Mouse (Mus musculus) frontal cortex, postnatal 14 days (tissue): ENCODE data around the gene Snrk.

Experiments used
- DNase-seq, 2 experiments: peaks; one replicate each; pipeline ENCODE4 v3.0.0; 2022; ENCODE audit warnings: low spot score in 2 of 2

The Snrk gene

DNA sequence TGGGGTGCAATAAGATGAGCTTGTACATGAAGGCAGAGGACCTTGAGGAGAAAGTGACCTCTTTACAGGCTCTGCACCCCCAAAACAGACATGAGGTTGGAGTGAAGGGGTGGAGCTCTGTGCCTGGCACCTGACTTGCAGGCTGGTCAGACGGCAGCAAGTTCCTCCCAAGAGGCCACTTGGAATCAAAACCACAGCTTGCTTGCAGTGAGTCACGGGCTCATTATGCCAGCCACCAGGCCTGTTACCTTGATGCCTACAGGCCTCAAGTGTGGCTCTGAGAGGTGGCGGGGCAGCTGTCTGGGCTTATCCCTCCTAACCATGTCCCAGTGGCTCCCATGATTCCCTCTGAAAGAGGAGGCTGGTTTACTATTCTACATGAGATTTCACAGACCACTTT, 63.0 kb downstream of the Snrk start:
- no peak for DNase-seq

DNA sequence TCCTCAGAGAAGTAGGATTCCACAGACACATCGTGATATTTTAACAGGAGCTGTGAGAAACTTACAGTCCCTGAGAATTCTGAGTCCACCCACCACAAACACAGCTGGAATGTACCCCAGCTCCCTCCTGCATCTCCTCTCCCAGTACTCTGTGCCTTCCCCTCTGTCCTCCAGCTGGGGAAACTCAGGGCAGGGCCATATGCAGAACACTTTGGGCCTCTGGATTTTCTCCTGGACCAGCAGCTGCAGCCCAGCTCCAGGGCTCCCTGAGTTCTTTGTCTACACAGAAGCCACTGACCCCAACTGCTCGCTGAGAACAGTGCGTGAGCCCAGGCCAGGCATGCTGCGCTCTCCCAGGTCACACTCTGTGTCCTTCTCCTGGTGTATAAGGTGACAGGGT, 66.0 kb downstream of the Snrk start:
- no peak for DNase-seq

- no peak for DNase-seq
These were observed 67.3 kb downstream of the Snrk start for GRCm38 (mm10) chr9:122184329-122184728.

GRCm38 (mm10) chr9:122185061-122185460, 68.0 kb downstream of the Snrk start:
- DNase-seq = peak; percentile 54 to 60

DNA sequence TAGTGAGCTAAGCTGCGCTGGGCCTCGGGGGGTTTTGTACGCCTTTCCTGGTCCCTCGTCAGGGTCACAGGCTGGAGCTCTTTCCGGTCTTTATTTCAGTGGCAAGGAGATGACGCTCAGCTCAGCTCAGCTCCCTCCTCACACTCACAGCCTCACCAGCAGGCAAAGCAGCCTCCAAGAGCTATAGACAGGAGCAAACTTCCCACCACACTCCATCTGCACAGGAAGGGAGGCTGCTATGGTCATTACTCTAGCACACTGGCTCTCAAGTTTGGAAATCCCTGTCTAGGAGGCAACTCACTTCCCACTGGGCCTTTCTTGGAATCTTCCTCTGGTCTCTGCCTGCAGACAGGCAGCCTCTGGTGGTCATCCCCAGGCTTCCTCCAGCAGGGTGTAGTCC, 68.9 kb downstream of the Snrk start:
- DNase-seq = no peak

DNA sequence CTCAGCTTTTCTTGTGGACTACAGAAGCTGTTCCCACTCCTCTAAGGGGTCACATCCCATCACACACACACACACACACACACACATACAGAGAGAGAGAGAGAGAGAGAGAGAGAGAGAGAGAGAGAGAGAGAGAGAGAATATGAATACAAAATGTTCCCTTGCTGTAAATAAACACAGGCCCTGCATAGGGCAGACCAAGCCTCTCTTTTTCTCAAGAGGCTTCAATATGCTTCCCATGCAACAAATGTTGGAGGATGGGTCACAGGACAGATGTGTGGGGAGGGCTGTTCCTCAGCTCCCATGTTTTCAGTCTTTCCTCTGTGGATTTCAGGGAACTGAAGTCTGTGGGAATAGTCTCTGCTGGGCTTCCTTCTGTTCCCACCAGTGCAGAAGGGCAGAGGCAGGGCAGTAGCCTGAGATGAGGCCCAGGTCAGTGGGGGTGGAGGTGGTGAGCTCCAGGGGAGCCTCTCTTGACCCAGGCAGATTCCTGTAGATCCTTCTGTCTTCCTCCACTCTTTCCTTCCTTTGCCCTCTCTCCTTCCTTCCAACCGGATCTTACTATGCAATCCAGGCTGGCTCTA, 69.7 kb downstream of the Snrk start:
- DNase-seq = no peak

DNA sequence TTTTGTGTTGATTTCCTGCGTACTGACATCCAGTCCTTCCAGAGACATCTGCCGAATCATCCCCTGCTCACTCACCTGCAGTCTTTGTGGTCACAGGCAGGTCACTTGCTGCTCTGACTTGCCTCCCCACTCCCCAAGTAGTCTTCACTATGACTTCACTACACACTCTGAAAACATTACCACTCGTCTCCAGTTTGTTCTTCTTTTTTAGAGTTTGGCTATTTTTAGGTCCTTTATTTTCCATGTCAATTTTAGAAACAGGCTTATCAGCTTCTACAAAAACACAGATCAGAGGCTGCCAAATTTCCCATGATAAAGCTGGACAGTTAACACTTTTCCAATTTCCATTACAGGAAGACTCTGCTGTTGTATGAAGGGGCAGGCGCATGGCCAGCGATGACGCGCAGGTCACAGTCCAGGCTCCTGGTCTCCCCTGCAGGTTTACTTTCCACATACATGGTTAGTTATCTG, 70.4 kb downstream of the Snrk start:
- DNase-seq = no peak

- no peak for DNase-seq
These were observed 71.7 kb downstream of the Snrk start for GRCm38 (mm10) chr9:122188724-122189123.

GRCm38 (mm10) chr9:122193361-122193760, 76.3 kb downstream of the Snrk start:
- DNase-seq = no peak

DNA sequence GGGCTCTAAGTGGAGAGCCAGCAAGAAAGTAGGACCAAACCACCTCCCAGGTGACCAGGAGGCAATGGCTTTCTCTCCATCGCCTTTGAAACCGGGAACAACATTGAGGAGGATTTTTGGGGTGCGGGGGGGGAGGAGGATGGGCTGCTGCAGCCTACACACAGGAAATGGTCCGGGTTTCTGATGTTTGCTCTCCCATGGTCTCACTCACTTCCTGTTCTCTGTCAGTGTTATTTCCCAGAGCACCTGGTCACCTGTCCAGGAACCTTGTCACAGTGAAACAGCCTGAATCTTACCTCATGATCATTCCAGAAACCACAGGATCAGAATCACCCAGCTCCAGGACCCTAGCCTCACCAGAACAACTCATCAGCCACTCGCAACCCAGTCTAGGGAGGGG, 76.8 kb downstream of the Snrk start:
- DNase-seq = no peak

DNA sequence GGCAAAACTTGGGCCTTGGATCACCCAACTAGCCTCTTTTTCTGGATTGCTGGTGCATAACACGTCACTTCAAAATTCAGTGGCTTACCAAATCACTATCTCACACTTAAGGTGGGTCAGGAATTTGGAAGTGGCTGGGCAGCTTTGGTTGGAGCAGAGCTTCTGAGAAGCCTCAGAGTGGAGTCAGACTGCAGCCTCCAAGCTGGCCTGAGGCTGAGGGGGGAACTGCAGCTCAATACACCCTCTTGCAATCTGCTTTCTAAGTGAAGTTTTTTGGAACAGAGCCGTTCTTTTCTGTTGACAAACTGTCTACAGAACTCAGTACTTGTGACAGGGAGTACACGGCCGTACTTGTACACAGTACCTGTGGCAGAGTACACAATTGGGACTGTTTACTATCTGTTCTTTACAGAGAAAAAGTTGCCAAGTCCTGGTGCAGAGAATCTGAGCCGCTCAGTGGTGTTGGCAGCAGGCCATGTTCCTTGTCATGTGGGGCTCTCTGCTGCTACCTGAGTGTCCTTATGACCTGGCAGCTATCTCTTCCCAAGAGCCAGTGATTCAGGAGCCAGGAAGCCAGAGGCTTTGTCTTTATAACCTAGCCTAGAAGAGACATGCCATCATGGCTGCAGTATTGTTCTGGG, 78.1 kb downstream of the Snrk start:
- no peak for DNase-seq

DNA sequence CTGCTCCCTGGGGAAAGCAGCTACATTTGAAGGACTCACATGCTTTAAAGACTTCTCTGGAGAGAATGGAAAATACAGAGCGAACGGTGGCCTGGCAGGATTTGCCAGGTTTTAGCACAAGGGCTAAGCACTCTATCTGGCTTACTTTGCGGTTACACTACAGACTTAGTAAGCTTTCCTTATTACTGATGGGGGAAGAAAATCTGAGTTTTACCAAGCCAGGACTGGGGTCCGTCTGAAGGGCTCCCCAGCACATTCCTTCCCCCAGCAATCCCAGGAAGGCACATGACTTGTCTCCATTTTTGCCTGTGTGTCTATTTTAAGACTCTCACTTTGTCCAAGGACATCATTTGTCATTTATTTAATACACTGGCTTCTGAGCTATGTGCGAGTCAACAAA, 80.0 kb downstream of the Snrk start:
- no peak for DNase-seq

DNA sequence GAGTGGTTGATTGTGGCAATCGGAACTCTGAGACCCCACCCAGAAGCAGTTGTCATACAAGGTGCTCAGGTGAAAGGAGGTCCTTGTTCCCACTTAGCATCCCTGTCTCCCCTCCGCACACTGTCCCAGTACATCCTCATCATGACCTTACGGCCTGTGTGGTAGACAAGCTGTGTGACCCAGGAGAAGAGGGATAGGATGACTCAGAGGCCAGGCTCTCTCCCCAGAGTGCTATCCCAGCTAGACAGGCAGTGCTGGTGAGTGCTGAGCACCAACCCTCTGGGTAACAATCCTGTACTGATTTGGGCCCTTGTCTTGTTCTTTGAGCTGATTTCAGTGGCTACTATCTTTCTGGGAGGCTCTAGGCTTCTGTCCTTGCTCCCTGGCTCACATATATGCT, 81.6 kb downstream of the Snrk start:
- DNase-seq = no peak

DNA sequence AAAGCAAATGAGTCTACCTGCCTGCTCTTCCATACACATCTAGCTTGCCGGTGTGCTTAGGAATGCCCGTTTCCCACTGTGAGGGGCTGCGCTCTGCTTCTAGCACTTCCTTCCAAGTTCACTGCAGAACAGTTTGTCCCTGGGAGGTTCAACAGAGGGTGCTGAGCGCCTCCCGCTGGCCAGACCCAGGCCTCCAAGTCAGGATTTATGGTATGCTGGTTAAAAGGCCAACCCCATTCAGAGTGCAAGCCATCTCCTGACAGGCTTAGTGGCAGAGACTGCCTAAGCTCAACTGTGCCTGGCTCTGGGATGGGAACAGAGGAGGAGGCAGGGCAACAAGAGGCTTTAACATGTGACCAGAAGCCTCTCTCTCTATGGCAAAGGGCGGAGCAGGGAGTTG, 82.2 kb downstream of the Snrk start:
- peak in 1 of 2 experiments; percentile 34 for DNase-seq

DNA sequence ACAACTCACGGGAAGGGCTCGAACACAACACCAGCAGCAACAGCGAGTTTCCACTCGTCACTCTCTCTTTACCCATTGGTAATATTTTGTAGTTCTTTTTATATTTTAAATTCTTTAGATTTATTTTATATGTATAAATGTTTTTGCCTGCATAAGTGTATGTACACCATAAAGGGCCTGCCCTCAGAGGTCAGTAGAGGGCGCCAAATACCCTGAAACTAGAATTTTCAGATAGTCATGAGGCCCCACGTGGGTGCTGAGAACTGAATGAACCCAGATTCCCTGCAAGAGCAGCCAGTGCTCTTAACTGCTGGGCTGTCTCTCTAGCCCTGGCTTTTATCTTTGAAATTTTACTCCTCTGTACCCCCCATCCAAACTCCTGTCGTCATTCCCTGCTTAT, 87.4 kb downstream of the Snrk start:
- DNase-seq = no peak

DNA sequence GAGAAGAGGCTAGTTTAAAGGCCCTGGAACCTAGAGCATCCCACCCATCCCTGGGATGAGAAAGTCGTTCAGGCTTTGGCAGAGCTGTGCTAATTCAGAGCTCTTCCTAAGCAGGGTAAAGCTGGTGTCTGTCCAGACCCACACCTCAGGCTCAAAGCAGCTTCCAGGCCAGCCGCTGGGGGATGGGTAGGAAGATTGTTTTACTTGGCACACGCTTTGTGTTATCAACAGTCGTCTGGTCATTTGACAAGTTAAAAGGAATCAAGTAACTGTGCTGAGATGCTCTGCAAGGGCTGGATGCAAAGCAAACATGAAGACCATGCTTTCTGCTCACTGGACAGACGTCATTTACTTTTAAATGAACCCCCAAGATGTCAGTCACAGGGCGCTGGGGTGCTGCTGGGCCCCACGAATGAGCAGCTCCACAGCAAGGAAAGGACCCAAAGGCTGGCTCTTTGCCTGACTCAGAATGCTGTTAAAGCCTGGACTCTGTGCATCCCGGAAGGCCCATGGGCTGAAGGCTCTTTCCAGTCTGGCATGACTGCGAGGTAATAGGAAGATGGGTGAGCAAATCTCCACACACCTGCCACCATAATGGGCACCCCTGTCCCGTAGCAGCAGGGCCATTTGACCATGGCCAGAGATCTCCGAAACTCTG, 88.6 kb downstream of the Snrk start:
- DNase-seq = no peak

- DNase-seq = no peak
These were observed 91.2 kb downstream of the Snrk start for GRCm38 (mm10) chr9:122208311-122208710.

GRCm38 (mm10) chr9:122215118-122215517, 98.1 kb downstream of the Snrk start:
- DNase-seq = no peak

DNA sequence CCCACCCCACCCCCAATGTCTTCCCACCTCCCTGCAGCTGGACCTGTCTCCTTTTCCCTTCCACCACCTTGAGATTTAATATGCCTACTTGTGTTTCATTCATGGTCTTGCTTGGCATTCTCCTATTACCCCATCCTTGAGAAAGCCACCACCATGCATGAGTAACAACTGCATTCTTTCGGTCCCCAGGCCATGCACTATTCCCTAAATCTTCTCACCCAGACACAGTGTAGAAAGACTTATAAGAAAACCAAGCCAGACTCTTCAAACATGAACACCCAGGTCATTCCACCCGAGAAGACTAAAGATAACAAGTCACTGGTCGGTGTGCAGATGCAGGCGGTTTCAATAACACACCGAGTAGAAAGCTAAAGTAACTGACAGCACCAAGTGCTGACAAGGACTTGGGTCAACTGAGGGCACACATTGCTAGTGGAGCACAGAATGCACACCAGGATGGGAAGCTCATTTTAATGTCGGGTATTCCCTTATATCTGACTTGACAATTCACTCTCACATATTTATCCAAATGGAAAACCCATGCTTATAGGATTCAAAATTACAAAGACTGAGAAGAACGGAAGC, 100.0 kb downstream of the Snrk start:
- no peak for DNase-seq
